Mouse (Mus musculus) forebrain, embryonic 14.5 days (tissue): ENCODE data around the gene Pla2g4e. TPM values are rescaled to one million over a fixed set of nuclear protein-coding genes. Genes with fewer than 3 reads are reported as not detected.

Experiments used
- polyA plus RNA-seq: library from polyadenylated mRNA; unstranded; fragments of >200 nt; fragmentation: Nextera tagmentation; extraction: Ambion mirVana; gene quantifications from 2 replicates; pipeline ENCODE4 v1.2.1, GENCODE M21; 2014

The Pla2g4e gene
- polyA plus RNA-seq, 1 experiment from 2014 or later = 1.1 TPM

Other genes with a start within 250 kb of the Pla2g4e start
- gene Jmjd7, start 217.9 kb downstream of the Pla2g4e start, polyA plus RNA-seq = 16.4 and 23.3 TPM in 2 replicates
- gene Gm28042, start 217.8 kb downstream of the Pla2g4e start, polyA plus RNA-seq = 1.9 and 4.2 TPM in 2 replicates
- 1.5 TPM in 2 replicates for gene Pla2g4b, start 211.9 kb downstream of the Pla2g4e start, polyA plus RNA-seq
- gene Ehd4, start 90.7 kb downstream of the Pla2g4e start, polyA plus RNA-seq = 7.9 and 11.8 TPM in 2 replicates
- not detected in 2 replicates for gene Pla2g4d, start 43.9 kb upstream of the Pla2g4e start, polyA plus RNA-seq
- gene Pla2g4f, start 68.8 kb upstream of the Pla2g4e start, polyA plus RNA-seq = not detected in 2 replicates
- 53.6 and 58.1 TPM in 2 replicates for gene Vps39, start 107.8 kb upstream of the Pla2g4e start, polyA plus RNA-seq
- 6.3 and 9.4 TPM in 2 replicates for gene Ganc, start 158.6 kb upstream of the Pla2g4e start, polyA plus RNA-seq
- 7.9 and 11.8 TPM in 2 replicates for gene Tmem87a, start 158.8 kb upstream of the Pla2g4e start, polyA plus RNA-seq
- 0.37 and 0.60 TPM in 2 replicates for gene Capn3, start 210.7 kb upstream of the Pla2g4e start, polyA plus RNA-seq